Mouse (Mus musculus): ENCODE measurements around the gene C1qb. TPM values are rescaled to one million over a fixed set of nuclear protein-coding genes. Genes with fewer than 3 reads are reported as not detected.

Gene C1qb
- polyA plus RNA-seq (2012; fragmentation: generic; extraction: Trizol) = not detected

GRCm38 (mm10) chr4:136886101-136886500 lies at the start of gene C1qb:
TSS of gene C1qb (minus strand) at chr4:136886187.

GRCm38 (mm10) chr4:136898637-136899036 lies 12.7 kb upstream of the C1qb start, which contains the start of gene C1qa:
TSS of gene C1qa (minus strand) at chr4:136898803.

GRCm38 (mm10) chr4:136892811-136893210 lies 6.8 kb upstream of the C1qb start, which contains the start of gene C1qc:
TSS of gene C1qc (minus strand) at chr4:136893065.

DNA sequence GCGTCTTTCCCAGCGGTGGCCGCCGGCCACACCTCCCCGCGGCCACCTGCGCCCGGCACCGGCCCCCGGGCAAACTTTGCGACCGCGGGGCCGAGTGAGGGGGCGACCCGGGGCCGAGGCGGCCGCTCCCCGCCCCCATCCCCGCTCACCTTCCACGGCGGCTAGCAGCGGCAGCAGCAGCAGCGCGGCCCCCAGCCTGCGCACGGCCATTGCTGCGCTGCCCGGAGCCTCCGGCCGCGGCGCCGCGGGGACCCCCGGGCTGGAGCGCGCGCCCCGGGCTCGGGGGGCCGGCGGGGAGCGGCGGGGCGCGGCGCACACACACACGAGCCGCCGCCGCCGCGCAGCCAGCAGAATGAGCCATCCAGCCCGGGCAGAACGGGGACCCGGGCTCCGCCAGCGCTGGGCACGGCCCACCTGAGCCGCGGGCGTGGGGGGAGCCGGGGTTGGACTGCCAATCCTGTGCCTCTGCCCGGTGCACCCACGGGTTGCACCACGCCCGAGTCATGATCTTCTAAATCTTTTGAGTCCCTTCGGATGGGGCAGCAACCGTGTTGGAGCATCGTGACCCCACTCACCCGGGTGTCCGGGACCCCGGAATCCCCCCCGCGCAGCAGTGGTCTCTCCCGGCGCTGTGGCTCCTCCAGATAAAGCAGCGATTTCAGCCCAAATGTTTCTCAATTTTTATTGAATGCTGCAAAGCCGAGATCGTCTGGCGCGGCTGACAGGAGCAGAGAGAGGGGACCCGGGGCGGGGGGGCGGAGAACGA lies 50.2 kb downstream of the C1qb start, which contains the start of gene Ephb2:
TSS of gene Ephb2 (minus strand) at position 368 of the 766 bp plus-strand sequence.

Other genes starting within 250 kb of the C1qb start
- gene Ephb2, start 50.2 kb downstream of the C1qb start, polyA plus RNA-seq (2012; fragmentation: generic; extraction: Trizol) = 10 to 100 TPM in 1 of 2 experiments, 1 to 10 TPM in 1; 6.6 to 19.7 TPM
- not detected for gene C1qc, start 6.9 kb upstream of the C1qb start, polyA plus RNA-seq (2012; fragmentation: generic; extraction: Trizol)
- not detected for gene C1qa, start 12.6 kb upstream of the C1qb start, polyA plus RNA-seq (2012; fragmentation: generic; extraction: Trizol)
- under 1 TPM in 1 of 2 experiments, not detected in 1; 0.01 TPM for gene Epha8, start 70.6 kb upstream of the C1qb start, polyA plus RNA-seq (2012; fragmentation: generic; extraction: Trizol)
- 1 to 10 TPM; 1.1 to 5.0 TPM for gene Zbtb40, start 162.6 kb upstream of the C1qb start, polyA plus RNA-seq (2012; fragmentation: generic; extraction: Trizol)

Measured in C3H10T1/2 (cell line).